Mouse (Mus musculus) E14TG2a.4 (cell line): Measurements from ENCODE around the gene Erg.

Source experiments
- CTCF ChIP-seq: conservative IDR thresholded peaks from 2 replicates; pipeline ENCODE4 v1.5.1; 2014; ENCODE audit warnings: low read length
- NANOG ChIP-seq: IDR thresholded peaks from 2 replicates; pipeline ENCODE4 v1.6.1; 2014; ENCODE audit warnings: borderline replicate concordance, low read length, mixed read lengths
- POU5F1 ChIP-seq: IDR thresholded peaks from 2 replicates; pipeline ENCODE4 v1.6.1; 2014; ENCODE audit warnings: low read length, borderline replicate concordance

DNA sequence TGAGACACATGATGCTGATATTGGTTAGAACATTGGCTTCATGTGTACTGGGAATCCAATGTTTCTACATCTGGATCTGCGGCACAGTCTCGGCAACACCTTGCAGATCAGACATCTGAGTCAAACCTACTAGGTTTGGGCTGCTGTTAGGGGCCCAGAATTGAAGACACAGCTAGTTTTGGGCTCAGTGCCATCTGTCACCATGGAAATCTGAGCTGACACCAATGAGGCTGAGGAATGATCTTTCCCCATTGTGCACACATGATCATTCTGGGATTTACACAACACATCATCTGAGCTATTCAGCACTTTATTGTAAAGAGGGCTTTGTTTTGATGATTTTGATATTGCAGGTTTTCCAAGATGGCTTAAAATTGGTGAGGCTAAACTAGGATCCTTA, 199.4 kb downstream of the Erg start:
- TF ChIP-seq CTCF: no peak
- no peak for TF ChIP-seq NANOG
- TF ChIP-seq POU5F1: no peak
